ENCODE assay signal across 22 mouse cellular contexts in the genomic region with DNA sequence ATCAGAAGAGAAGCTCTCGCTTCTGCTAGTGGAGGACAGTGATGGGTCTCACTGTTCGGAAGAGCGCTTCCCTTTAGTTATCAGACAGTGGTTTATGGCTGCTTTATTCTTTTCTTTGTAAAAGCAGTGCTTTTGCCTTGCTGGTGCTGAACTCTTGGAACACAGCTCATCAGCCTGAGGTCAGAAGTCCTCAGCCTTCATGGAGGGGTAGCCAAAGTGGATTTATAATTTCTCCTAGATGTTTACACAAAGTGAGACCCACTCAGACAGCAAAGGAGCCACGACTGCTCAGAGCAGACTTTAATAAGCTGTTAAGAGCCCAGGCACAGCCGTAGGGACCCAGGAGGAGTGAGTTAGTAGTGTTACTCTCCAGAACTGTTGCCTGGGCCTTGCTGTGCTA.
DNase-seq lines count a peak whose midpoint lies in the region; ATAC-seq and TF ChIP-seq lines count a peak whose summit lies in the region.
"Had no signal": no experiment of that assay in that cellular context is flagged by ENCODE, and none has a peak within 500 bp of the region (broad histone marks: within the 10 kb centered on the region; RNA-seq: fewer than 3 reads in every experiment).

No protein-coding gene starts in this region.

- peaks cover 3% of the 10 kb centered on the region; the same call in 1 of the 2 replicates for H3K36me3 ChIP-seq in liver, adult 2 months (ENCODE audit: control insufficient read depth, insufficient read depth, low read length)
- no peaks in the 10 kb centered on the region for H3K36me3 ChIP-seq in liver, postnatal 0 days (replicated peaks; ENCODE audit: insufficient read depth, low read length)
- no peaks in the 10 kb centered on the region for H3K36me3 ChIP-seq in intestine, embryonic 15.5 days
- H3K36me3 ChIP-seq in limb, embryonic 12.5 days: no peaks in the 10 kb centered on the region
- peaks cover 2% of the 10 kb centered on the region; the same call in 1 of the 2 replicates for H3K36me3 ChIP-seq in stomach, postnatal 0 days (ENCODE audit: control insufficient read depth, insufficient read depth, low read length)
- H3K36me3 ChIP-seq: heart, embryonic 13.5 days; liver, embryonic 13.5 days; neural tube, embryonic 15.5 days had no signal

- H3K4me2 ChIP-seq in liver, postnatal 0 days (ENCODE audit: low read depth, low read length): no peak overlapping the region
- no peak overlapping the region for H3K4me2 ChIP-seq in intestine, embryonic 15.5 days (replicated peaks)
- H3K4me2 ChIP-seq in limb, embryonic 12.5 days: no peak overlapping the region
- H3K4me2 ChIP-seq in stomach, postnatal 0 days (replicated peaks; ENCODE audit: low read depth): no peak overlapping the region
- H3K4me2 ChIP-seq: forebrain, embryonic 13.5 days; heart, embryonic 13.5 days; liver, embryonic 13.5 days; midbrain, embryonic 11.5 days; neural tube, embryonic 15.5 days had no signal

- no peak for TF ChIP-seq POLR2A in liver, adult 2 months (IDR thresholded peaks at IDR 0.05; ENCODE audit: extremely low read depth, insufficient read depth, low read length)

- 70% methylated on average over 5 of the region's 5 CpGs for WGBS in liver, adult 2 months
- WGBS in liver, postnatal 0 days (ENCODE audit: insufficient replicate concordance): 68% methylated on average over 5 of the region's 5 CpGs
- WGBS in intestine, embryonic 15.5 days: 43% methylated on average over 5 of the region's 5 CpGs
- WGBS in limb, embryonic 12.5 days: 55% methylated on average over 5 of the region's 5 CpGs
- WGBS in stomach, postnatal 0 days: 55% methylated on average over 5 of the region's 5 CpGs

- no peak for ATAC-seq in liver, postnatal 0 days
- ATAC-seq in intestine, embryonic 15.5 days: no peak
- no peak for ATAC-seq in limb, embryonic 12.5 days (ENCODE audit: insufficient number of reproducible peaks, insufficient read depth, low FRiP score, low TSS enrichment, low read depth)
- ATAC-seq in stomach, postnatal 0 days (ENCODE audit: low FRiP score, low TSS enrichment): 0 out of 2 replicates have a peak, but pooled peaks have one; percentile 16
- ATAC-seq: activated CD4-positive, CD25-positive, alpha-beta regulatory T cell, adult 4 months; forebrain, embryonic 13.5 days; hindbrain, postnatal 0 days; lung, postnatal 0 days had no signal

- DNase-seq in liver, adult 2 months (ENCODE audit: extremely low read depth, low read depth, low spot score): peak; percentile 64
- DNase-seq in liver, postnatal 0 days: no peak
- no peak for DNase-seq in stomach, postnatal 0 days (ENCODE audit: low spot score)
- DNase-seq in thymus, adult 18-20 months: no peak
- DNase-seq in frontal cortex, postnatal 25 days (ENCODE audit: low spot score in 2 of 2): no peak
- DNase-seq: adrenal gland, adult 8-10 months; cerebellum, adult 2 months; cerebellum, postnatal 36 days; embryo, embryonic 11 days; heart, postnatal 14 days; liver, embryonic 13.5 days; thymus, postnatal 36 days had no signal

- H3K27me3 ChIP-seq in liver, adult 2 months (ENCODE audit: control insufficient read depth, insufficient read depth, low read length): no peaks in the 10 kb centered on the region
- H3K27me3 ChIP-seq in liver, postnatal 0 days (ENCODE audit: insufficient read depth, low read length): no peaks in the 10 kb centered on the region
- H3K27me3 ChIP-seq in intestine, embryonic 15.5 days (replicated peaks): no peaks in the 10 kb centered on the region
- H3K27me3 ChIP-seq in limb, embryonic 12.5 days: no peaks in the 10 kb centered on the region; the same call in 1 of the 2 replicates
- H3K27me3 ChIP-seq in stomach, postnatal 0 days (ENCODE audit: control insufficient read depth, insufficient read depth, low read length): no peaks in the 10 kb centered on the region
- H3K27me3 ChIP-seq: forebrain, embryonic 13.5 days; liver, embryonic 13.5 days; neural tube, embryonic 15.5 days had no signal

- peak overlapping the region; percentile 24; the same call in 1 of the 2 replicates for H3K9ac ChIP-seq in liver, adult 2 months (ENCODE audit: low read depth, low read length)
- H3K9ac ChIP-seq in liver, postnatal 0 days (replicated peaks): no peak overlapping the region
- no peak overlapping the region for H3K9ac ChIP-seq in intestine, embryonic 15.5 days
- H3K9ac ChIP-seq in limb, embryonic 12.5 days (replicated peaks): no peak overlapping the region
- no peak overlapping the region for H3K9ac ChIP-seq in stomach, postnatal 0 days (ENCODE audit: low read length)
- H3K9ac ChIP-seq: forebrain, embryonic 13.5 days; heart, embryonic 13.5 days; liver, embryonic 13.5 days; neural tube, embryonic 15.5 days had no signal

- peak overlapping the region; percentile 61 for H3K27ac ChIP-seq in liver, adult 2 months (replicated peaks; ENCODE audit: insufficient read depth, low read depth, low read length)
- no peak overlapping the region for H3K27ac ChIP-seq in liver, postnatal 0 days (ENCODE audit: low read depth)
- peak overlapping the region; percentile 15; the same call in 1 of the 2 replicates for H3K27ac ChIP-seq in intestine, embryonic 15.5 days
- H3K27ac ChIP-seq in limb, embryonic 12.5 days: peak overlapping the region; percentile 56
- peak overlapping the region; percentile 53 for H3K27ac ChIP-seq in stomach, postnatal 0 days (replicated peaks)
- H3K27ac ChIP-seq: forebrain, embryonic 13.5 days; heart, embryonic 13.5 days; hindbrain, postnatal 0 days; kidney, postnatal 0 days; liver, embryonic 13.5 days; neural tube, embryonic 15.5 days had no signal

- peaks cover 41% of the 10 kb centered on the region for H3K4me1 ChIP-seq in liver, adult 2 months (ENCODE audit: control insufficient read depth, insufficient read depth, low read length)
- H3K4me1 ChIP-seq in liver, postnatal 0 days (ENCODE audit: insufficient read depth): peaks cover 6% of the 10 kb centered on the region; the same call in 1 of the 2 replicates
- peaks cover 56% of the 10 kb centered on the region for H3K4me1 ChIP-seq in intestine, embryonic 15.5 days (replicated peaks)
- H3K4me1 ChIP-seq in limb, embryonic 12.5 days (replicated peaks): peaks cover 74% of the 10 kb centered on the region
- H3K4me1 ChIP-seq in stomach, postnatal 0 days (replicated peaks; ENCODE audit: control insufficient read depth, insufficient read depth): peaks cover 4% of the 10 kb centered on the region
- H3K4me1 ChIP-seq: forebrain, embryonic 13.5 days had no signal

- H3K4me3 ChIP-seq in liver, adult 2 months (ENCODE audit: insufficient read depth, low read depth, low read length): no peak overlapping the region
- no peak overlapping the region for H3K4me3 ChIP-seq in liver, postnatal 0 days (ENCODE audit: low read depth, low read length)
- no peak overlapping the region for H3K4me3 ChIP-seq in intestine, embryonic 15.5 days (replicated peaks)
- no peak overlapping the region for H3K4me3 ChIP-seq in limb, embryonic 12.5 days (replicated peaks)
- H3K4me3 ChIP-seq in stomach, postnatal 0 days (ENCODE audit: low read depth, low read length): no peak overlapping the region
- H3K4me3 ChIP-seq: forebrain, embryonic 13.5 days; heart, embryonic 13.5 days; liver, embryonic 13.5 days; neural tube, embryonic 15.5 days had no signal

- H3K9me3 ChIP-seq in liver, postnatal 0 days (ENCODE audit: low read length): no peaks in the 10 kb centered on the region
- no peaks in the 10 kb centered on the region for H3K9me3 ChIP-seq in intestine, embryonic 15.5 days
- no peaks in the 10 kb centered on the region for H3K9me3 ChIP-seq in limb, embryonic 12.5 days
- no peaks in the 10 kb centered on the region for H3K9me3 ChIP-seq in stomach, postnatal 0 days (ENCODE audit: control insufficient read depth, low read length)
- H3K9me3 ChIP-seq: forebrain, embryonic 13.5 days; heart, embryonic 13.5 days; liver, embryonic 13.5 days; neural tube, embryonic 15.5 days had no signal

- no peak for TF ChIP-seq CTCF in liver, adult 2 months (IDR thresholded peaks at IDR 0.05; ENCODE audit: low read depth, low read length)
- TF ChIP-seq CTCF in liver, postnatal 0 days (IDR thresholded peaks at IDR 0.05; ENCODE audit: low read depth): no peak
- no peak for TF ChIP-seq CTCF in stomach, postnatal 0 days (IDR thresholded peaks at IDR 0.05; ENCODE audit: low read depth)

- TF ChIP-seq EP300 in liver, postnatal 0 days (IDR thresholded peaks at IDR 0.05; ENCODE audit: low read depth): no peak
- TF ChIP-seq EP300 in stomach, postnatal 0 days (optimal IDR thresholded peaks at IDR 0.05): no peak

- no peaks in the 10 kb centered on the region for H3K79me2 ChIP-seq in liver, adult 2 months (ENCODE audit: control insufficient read depth, insufficient read depth, low read length)
